Mouse (Mus musculus) c-Kit-negative CD71-positive TER-119-positive erythroid progenitor cells, embryonic 14.5 days (primary cell): Measurements from ENCODE around the gene Oaz2.

Source experiments
- DNase-seq: peaks from one replicate; pipeline ENCODE4 v3.0.0-alpha.2; 2013; ENCODE audit warnings: low read depth, low spot score

Gene Oaz2

GRCm38 (mm10) chr9:65692959-65693603 is 25.3 kb downstream of the Oaz2 start:
- no peak for DNase-seq

- DNase-seq = no peak
These were observed 27.8 kb downstream of the Oaz2 start for GRCm38 (mm10) chr9:65695646-65696045.

GRCm38 (mm10) chr9:65696337-65696736 is 28.5 kb downstream of the Oaz2 start:
- no peak for DNase-seq

- no peak for DNase-seq
These were observed 29.6 kb downstream of the Oaz2 start for GRCm38 (mm10) chr9:65697356-65697755.

GRCm38 (mm10) chr9:65697992-65698391 is 30.2 kb downstream of the Oaz2 start:
- no peak for DNase-seq

- DNase-seq = no peak
These were observed 32.7 kb downstream of the Oaz2 start for GRCm38 (mm10) chr9:65700504-65700903.

GRCm38 (mm10) chr9:65702286-65702685 is 34.5 kb downstream of the Oaz2 start:
- DNase-seq = no peak

GRCm38 (mm10) chr9:65703241-65703640 is 35.4 kb downstream of the Oaz2 start:
- DNase-seq = no peak

- DNase-seq = no peak
These were observed 36.3 kb downstream of the Oaz2 start for GRCm38 (mm10) chr9:65703926-65704595.

GRCm38 (mm10) chr9:65718195-65718594 is 50.4 kb downstream of the Oaz2 start:
- DNase-seq = no peak

- no peak for DNase-seq
These were observed 53.4 kb downstream of the Oaz2 start for GRCm38 (mm10) chr9:65721161-65721566.

GRCm38 (mm10) chr9:65724471-65725290 is 56.9 kb downstream of the Oaz2 start:
- DNase-seq = no peak

- DNase-seq = no peak
These were observed 57.5 kb downstream of the Oaz2 start for GRCm38 (mm10) chr9:65725291-65725622.

- no peak for DNase-seq
These were observed 58.6 kb downstream of the Oaz2 start for GRCm38 (mm10) chr9:65726431-65726830.

GRCm38 (mm10) chr9:65727491-65727890 is 59.7 kb downstream of the Oaz2 start:
- DNase-seq = no peak

GRCm38 (mm10) chr9:65728588-65728987 is 60.8 kb downstream of the Oaz2 start:
- no peak for DNase-seq

GRCm38 (mm10) chr9:65734931-65735330 is 67.1 kb downstream of the Oaz2 start:
- no peak for DNase-seq
